Mouse (Mus musculus): ENCODE data around the gene Acnat1.

GRCm38 (mm10) chr4:49473435-49474100 lies at the start of gene Acnat1:
- TF ChIP-seq CTCF (IDR thresholded peaks at IDR 0.05; ENCODE audit: low read depth), result no peak
- no peak for TF ChIP-seq EP300 (IDR thresholded peaks at IDR 0.05; ENCODE audit: low read depth)

Measured in liver, postnatal 0 days (tissue).